Mouse (Mus musculus) midbrain, postnatal 0 days (tissue): ENCODE data around the gene Atp4a. TPM values are rescaled to one million over a fixed set of nuclear protein-coding genes. Genes with fewer than 3 reads are reported as not detected.

Source experiments
- ATAC-seq: fragments of 200-750 bp; cut with Nextera tagmentation; 2 replicates; pipeline ENCODE4 v1.8.0; 2017; ENCODE audit warnings: moderate number of reproducible peaks, mild to moderate bottlenecking, moderate TSS enrichment, moderate library complexity; ENCODE audit not compliant: low FRiP score
- DNase-seq: peaks from one replicate; pipeline ENCODE4 v3.0.0-alpha.2; 2015; ENCODE audit warnings: low spot score
- H3K27ac ChIP-seq: fragments of 300-500 bp; sonication (generic); 2 replicates; pipeline ENCODE4 v1.5.1; 2014; ENCODE audit warnings: low read depth, mild to moderate bottlenecking, low read length, mixed read lengths
- H3K27me3 ChIP-seq: fragments of 300-500 bp; sonication (generic); 2 replicates; pipeline ENCODE4 v1.6.1; 2014; ENCODE audit warnings: low read length, control low read depth, mixed read lengths; ENCODE audit not compliant: insufficient read depth
- H3K36me3 ChIP-seq: fragments of 300-500 bp; sonication (generic); 2 replicates; pipeline ENCODE4 v1.6.1; 2014; ENCODE audit warnings: low read length, control low read depth, mixed read lengths; ENCODE audit not compliant: insufficient read depth
- H3K4me1 ChIP-seq: fragments of 300-500 bp; sonication (generic); 2 replicates; pipeline ENCODE4 v1.6.1; 2014; ENCODE audit warnings: mild to moderate bottlenecking, control low read depth, antibody characterized with exemption, low read length, mixed read lengths; ENCODE audit not compliant: insufficient read depth
- H3K4me2 ChIP-seq: fragments of 300-500 bp; sonication (generic); 2 replicates; pipeline ENCODE4 v1.6.1; 2014; ENCODE audit warnings: low read depth, mild to moderate bottlenecking, low read length, mixed read lengths; ENCODE audit not compliant: poor library complexity, severe bottlenecking
- H3K4me3 ChIP-seq: fragments of 300-500 bp; sonication (generic); 2 replicates; pipeline ENCODE4 v1.5.1; 2014; ENCODE audit warnings: low read depth, mild to moderate bottlenecking, low read length, moderate library complexity
- H3K9ac ChIP-seq: fragments of 300-500 bp; sonication (generic); replicated peaks from 2 replicates; pipeline ENCODE4 v1.6.1; 2014; ENCODE audit warnings: mild to moderate bottlenecking, low read length, moderate library complexity, mixed read lengths; ENCODE audit not compliant: poor library complexity, severe bottlenecking
- H3K9me3 ChIP-seq: fragments of 300-500 bp; sonication (generic); 2 replicates; pipeline ENCODE4 v1.6.1; 2016; ENCODE audit warnings: low read length, control low read depth
- CTCF ChIP-seq: IDR thresholded peaks from 2 replicates; pipeline ENCODE4 v1.5.1; 2016; ENCODE audit warnings: antibody characterized with exemption, mild to moderate bottlenecking
- WGBS: fragments of 180-500 bp; shearing (Covaris S2); extraction: QIAGEN DNeasy Blood & Tissue Kit; methylation state at CpG from one replicate; pipeline ENCODE4 v1.1.7; 2014; 5-methylcytosine and 5-hydroxymethylcytosine counted together
- polyA plus RNA-seq: library from polyadenylated mRNA; unstranded; fragments of >200 nt; fragmentation: Nextera tagmentation; extraction: Ambion mirVana; gene quantifications from 2 replicates; pipeline ENCODE4 v1.2.1, GENCODE M21; 2015
- total RNA-seq: library from RNA; depleted of rRNA; stranded (reverse); fragments of >200 nt; gene quantifications from 2 replicates; pipeline ENCODE4 v1.2.3, GENCODE M21; 2014

Gene Atp4a
- total and polyA plus RNA-seq, 2 experiments from 2014 or later = 0.82 to 2.7 TPM

DNA sequence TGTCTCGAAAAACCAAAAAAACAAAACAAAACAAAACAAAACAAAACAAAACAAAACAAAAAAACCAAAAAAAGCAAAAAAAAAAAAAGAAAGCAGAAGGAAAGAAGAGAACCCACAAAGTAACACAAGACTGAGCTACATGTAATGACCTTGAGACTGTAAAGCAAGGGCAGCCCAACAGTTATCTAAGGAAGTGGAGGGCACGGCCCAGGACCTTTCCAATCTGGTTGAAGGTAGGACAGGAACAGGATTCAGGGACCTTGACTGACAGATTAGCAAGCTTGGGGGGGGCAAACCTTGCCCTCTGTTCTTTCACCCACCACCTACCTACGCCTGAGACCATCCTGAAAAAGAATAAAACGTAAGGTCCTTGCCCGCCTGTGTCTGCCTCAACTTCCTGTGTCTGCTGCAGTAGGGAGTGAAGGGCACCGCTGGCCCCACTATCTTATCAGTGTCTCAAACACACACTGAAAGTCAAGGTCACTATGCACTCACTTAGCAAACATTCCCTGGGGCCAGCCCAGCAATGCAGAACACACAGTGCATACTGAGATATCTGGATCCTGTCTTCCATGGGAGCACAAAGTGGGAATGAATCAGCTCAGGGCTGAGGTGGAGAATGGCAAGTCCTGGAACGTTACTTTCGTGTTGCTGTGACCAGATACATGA lies 5.7 kb upstream of the Atp4a start:
- no peak for TF ChIP-seq CTCF
- H3K27ac ChIP-seq = no peak overlapping the region
- no peak overlapping the region for H3K4me3 ChIP-seq
- no peaks in the 10 kb centered on the region for H3K9me3 ChIP-seq
- no peaks in the 10 kb centered on the region for H3K36me3 ChIP-seq
- H3K4me1 ChIP-seq = no peaks in the 10 kb centered on the region
- H3K4me2 ChIP-seq = no peak overlapping the region
- WGBS = 85% methylated on average over 8 of the region's 8 CpGs
- H3K27me3 ChIP-seq = no peaks in the 10 kb centered on the region
- ATAC-seq = no peak
- no peak for DNase-seq
- H3K9ac ChIP-seq = no peak overlapping the region

DNA sequence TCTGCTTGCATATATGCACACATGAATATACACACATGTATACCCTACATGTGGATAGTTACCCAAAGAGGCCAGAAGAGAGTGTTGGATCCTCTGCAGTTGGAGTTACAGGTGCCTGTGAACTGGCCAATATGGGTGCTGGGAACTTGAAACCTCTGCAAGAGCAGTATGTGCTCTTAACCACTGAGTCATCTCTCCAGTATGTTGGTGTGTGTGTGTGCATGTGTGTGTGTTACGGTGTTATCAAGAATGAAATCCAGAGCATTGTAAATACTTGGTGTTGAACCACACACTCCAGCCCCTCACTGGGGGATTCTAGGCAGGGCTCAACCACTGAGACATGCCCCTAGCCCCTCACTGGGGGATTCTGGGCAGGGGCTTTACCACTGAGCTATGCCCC lies 4.6 kb upstream of the Atp4a start:
- no peak for DNase-seq
- no peaks in the 10 kb centered on the region for H3K4me1 ChIP-seq
- H3K27ac ChIP-seq = no peak overlapping the region
- 100% methylated on average over 1 of the region's 1 CpGs for WGBS
- no peaks in the 10 kb centered on the region for H3K9me3 ChIP-seq
- no peak overlapping the region for H3K4me2 ChIP-seq
- no peak overlapping the region for H3K4me3 ChIP-seq
- no peak overlapping the region for H3K9ac ChIP-seq
- no peak for TF ChIP-seq CTCF
- no peaks in the 10 kb centered on the region for H3K36me3 ChIP-seq
- no peak for ATAC-seq
- H3K27me3 ChIP-seq = no peaks in the 10 kb centered on the region

DNA sequence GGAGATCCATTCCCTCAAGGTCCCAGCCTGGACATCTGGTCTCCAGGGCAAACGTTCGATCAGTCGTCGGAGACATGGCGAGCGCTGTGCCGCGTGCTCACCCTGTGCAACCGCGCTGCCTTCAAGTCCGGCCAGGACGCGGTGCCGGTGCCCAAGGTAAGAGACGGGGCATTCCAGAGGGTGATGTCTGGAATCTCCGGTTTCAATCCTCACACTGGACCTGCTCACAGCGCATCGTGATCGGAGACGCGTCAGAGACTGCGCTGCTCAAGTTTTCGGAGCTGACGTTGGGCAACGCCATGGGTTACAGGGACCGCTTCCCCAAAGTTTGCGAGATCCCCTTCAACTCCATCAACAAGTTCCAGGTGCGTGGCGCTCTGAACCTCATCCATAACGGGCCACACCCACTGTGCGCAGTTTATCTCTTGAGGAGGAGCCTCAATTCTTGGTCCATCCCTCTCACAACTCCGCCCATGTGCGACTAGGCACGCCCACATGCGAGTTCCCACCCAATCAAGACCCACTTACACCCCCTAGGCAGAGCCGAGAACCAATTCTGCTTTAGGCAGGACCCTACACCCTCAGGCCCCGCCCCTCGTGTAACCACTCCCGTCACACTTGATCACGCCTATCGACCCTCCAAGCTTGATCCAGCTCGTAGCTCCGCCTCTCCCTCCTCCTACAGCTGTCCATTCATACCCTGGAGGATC lies 5.2 kb downstream of the Atp4a start:
- peak overlapping the region; percentile 36 for H3K4me3 ChIP-seq
- DNase-seq = peak; percentile 84
- no peaks in the 10 kb centered on the region for H3K9me3 ChIP-seq
- H3K27me3 ChIP-seq = peaks cover 18% of the 10 kb centered on the region
- no peaks in the 10 kb centered on the region for H3K36me3 ChIP-seq
- no peak overlapping the region for H3K27ac ChIP-seq
- H3K4me2 ChIP-seq = peak overlapping the region; percentile 62
- H3K9ac ChIP-seq = 0 out of 2 replicates have a peak overlapping the region, but pooled peaks have one; percentile 19
- TF ChIP-seq CTCF = no peak
- WGBS = 2% methylated on average over 43 of the region's 43 CpGs
- 0 out of 2 replicates have a peak, but pooled peaks cover 3% of the 10 kb centered on the region for H3K4me1 ChIP-seq
- peak; percentile 91 for ATAC-seq

DNA sequence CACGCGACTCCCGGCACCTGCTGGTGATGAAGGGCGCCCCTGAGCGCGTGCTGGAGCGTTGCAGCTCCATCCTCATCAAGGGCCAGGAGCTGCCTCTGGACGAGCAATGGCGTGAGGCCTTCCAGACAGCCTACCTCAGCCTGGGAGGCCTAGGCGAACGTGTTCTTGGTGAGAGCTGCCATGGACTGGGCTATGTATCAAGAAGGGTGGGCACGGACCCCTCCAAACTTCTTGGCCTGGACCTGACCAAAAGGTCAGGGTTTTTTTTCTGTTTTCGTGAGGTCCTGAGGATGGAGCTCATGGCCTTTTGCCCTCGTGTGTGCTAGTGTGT lies 5.7 kb downstream of the Atp4a start:
- DNase-seq = no peak

DNA sequence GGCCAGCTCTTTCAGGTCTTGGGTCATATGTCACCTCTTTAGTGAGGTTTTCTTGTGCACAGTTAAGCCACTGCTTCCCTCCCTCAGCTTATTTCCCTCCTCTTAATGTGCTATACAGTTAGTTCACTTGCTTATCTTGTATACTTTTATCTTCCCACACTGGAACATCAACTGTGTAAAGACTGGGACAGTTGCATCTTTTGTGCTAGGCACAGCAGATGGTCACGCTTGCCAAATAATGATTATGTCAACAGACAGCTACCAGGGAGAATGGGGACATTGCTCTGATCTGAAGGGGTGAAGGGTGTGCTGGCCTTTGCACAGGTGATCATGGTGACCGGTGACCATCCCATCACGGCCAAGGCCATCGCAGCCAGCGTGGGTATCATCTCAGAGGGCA lies 7.7 kb downstream of the Atp4a start:
- peaks cover 18% of the 10 kb centered on the region for H3K27me3 ChIP-seq
- no peaks in the 10 kb centered on the region for H3K36me3 ChIP-seq
- H3K9me3 ChIP-seq = no peaks in the 10 kb centered on the region
- 98% methylated on average over 5 of the region's 5 CpGs for WGBS
- H3K4me1 ChIP-seq = 0 out of 2 replicates have a peak, but pooled peaks cover 3% of the 10 kb centered on the region
- no peak overlapping the region for H3K4me2 ChIP-seq
- no peak overlapping the region for H3K9ac ChIP-seq
- no peak overlapping the region for H3K4me3 ChIP-seq
- ATAC-seq = no peak
- no peak for DNase-seq
- no peak overlapping the region for H3K27ac ChIP-seq
- no peak for TF ChIP-seq CTCF

More for the DNA sequence above, 5.7 kb downstream of the Atp4a start:
- Histone ChIP-seq H3K4me2 (peak overlapping the region; percentile 62), H3K9me3 (no peaks in the 10 kb centered on the region), H3K9ac (peak overlapping the region; percentile 50; the same call in 1 of the 2 replicates), H3K36me3 (no peaks in the 10 kb centered on the region), H3K4me3 (peak overlapping the region; percentile 36), H3K27ac (no peak overlapping the region), H3K4me1 (0 out of 2 replicates have a peak, but pooled peaks cover 3% of the 10 kb centered on the region), H3K27me3 (peaks cover 18% of the 10 kb centered on the region)
- peak; percentile 10; the same call in 1 of the 2 replicates for TF ChIP-seq CTCF
- ATAC-seq = no peak
- 9% methylated on average over 14 of the region's 14 CpGs for WGBS

DNA sequence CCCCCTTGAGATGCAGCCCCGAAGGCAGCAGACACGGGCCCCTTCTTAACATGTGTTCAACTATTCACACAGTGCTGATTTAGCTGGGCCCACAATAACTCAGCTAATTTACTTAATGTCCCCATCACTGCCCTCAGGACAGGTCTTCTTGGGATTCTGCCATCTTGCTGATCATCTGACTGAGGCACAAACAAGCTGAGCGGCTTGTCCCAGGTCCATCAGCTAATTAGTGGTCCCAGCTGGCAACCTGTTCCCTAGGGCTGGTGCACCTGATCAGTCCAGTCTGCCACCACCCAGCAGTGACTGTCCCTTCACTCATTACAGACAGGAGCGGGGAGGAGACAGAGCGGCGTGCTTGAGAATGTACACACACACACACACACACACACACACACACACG lies 9.3 kb downstream of the Atp4a start:
- 62% methylated on average over 7 of the region's 7 CpGs for WGBS
- no peak for TF ChIP-seq CTCF
- no peaks in the 10 kb centered on the region for H3K9me3 ChIP-seq
- ATAC-seq (no peak), DNase-seq (peak; percentile 41)
- no peak overlapping the region for H3K4me2 ChIP-seq
- H3K4me3 ChIP-seq = no peak overlapping the region
- H3K4me1 ChIP-seq = 0 out of 2 replicates have a peak, but pooled peaks cover 3% of the 10 kb centered on the region
- H3K9ac ChIP-seq = no peak overlapping the region
- H3K27me3 ChIP-seq = peaks cover 10% of the 10 kb centered on the region; the same call in 1 of the 2 replicates
- H3K27ac ChIP-seq = no peak overlapping the region
- H3K36me3 ChIP-seq = no peaks in the 10 kb centered on the region; the same call in 1 of the 2 replicates
